Mouse (Mus musculus) c-Kit-positive CD71-negative TER-119-negative erythroid progenitor cells, embryonic 14.5 days (primary cell): ENCODE results near the gene Sp140.
"Not testable (repeated sequence)": the region's sequence is repeated elsewhere in the genome, so short reads cannot be mapped to it uniquely, and the experiment has no call there.

ENCODE experiments used
- DNase-seq: peaks from one replicate; pipeline ENCODE4 v3.0.0-alpha.2; 2013; ENCODE audit warnings: low read depth

The Sp140 gene

GRCm38 (mm10) chr1:85649881-85650280 lies 49.7 kb downstream of the Sp140 start, which contains the start of gene Sp100:
Gene Sp100 (plus strand): TSS chr1:85649988.
- DNase-seq = not testable (repeated sequence)

GRCm38 (mm10) chr1:85650524-85650923 lies 50.3 kb downstream of the Sp140 start:
- DNase-seq = not testable (repeated sequence)

GRCm38 (mm10) chr1:85651770-85652275 lies 51.6 kb downstream of the Sp140 start:
- DNase-seq = not testable (repeated sequence)

- DNase-seq = not testable (repeated sequence)
Measured at GRCm38 (mm10) chr1:85657211-85657610, 57.0 kb downstream of the Sp140 start.

- no peak for DNase-seq
Measured at GRCm38 (mm10) chr1:85664266-85664665, 64.1 kb downstream of the Sp140 start.

- no peak for DNase-seq
Measured at GRCm38 (mm10) chr1:85680226-85680625, 80.0 kb downstream of the Sp140 start.

- no peak for DNase-seq
Measured at GRCm38 (mm10) chr1:85686666-85687065, 86.5 kb downstream of the Sp140 start.

GRCm38 (mm10) chr1:85687346-85687745 lies 87.2 kb downstream of the Sp140 start:
- DNase-seq = no peak

- DNase-seq = no peak
Measured at GRCm38 (mm10) chr1:85690544-85690943, 90.4 kb downstream of the Sp140 start.

- no peak for DNase-seq
Measured at GRCm38 (mm10) chr1:85692281-85692680, 92.1 kb downstream of the Sp140 start.

- DNase-seq = no peak
Measured at GRCm38 (mm10) chr1:85693280-85693679, 93.1 kb downstream of the Sp140 start.
